Mouse (Mus musculus): Measurements from ENCODE around the gene Prkar2b. TPM values are rescaled to one million over a fixed set of nuclear protein-coding genes. Genes with fewer than 3 reads are reported as not detected.

Prkar2b gene
- polyA plus RNA-seq, 1 experiment from 2014 or later: 123 TPM

DNA sequence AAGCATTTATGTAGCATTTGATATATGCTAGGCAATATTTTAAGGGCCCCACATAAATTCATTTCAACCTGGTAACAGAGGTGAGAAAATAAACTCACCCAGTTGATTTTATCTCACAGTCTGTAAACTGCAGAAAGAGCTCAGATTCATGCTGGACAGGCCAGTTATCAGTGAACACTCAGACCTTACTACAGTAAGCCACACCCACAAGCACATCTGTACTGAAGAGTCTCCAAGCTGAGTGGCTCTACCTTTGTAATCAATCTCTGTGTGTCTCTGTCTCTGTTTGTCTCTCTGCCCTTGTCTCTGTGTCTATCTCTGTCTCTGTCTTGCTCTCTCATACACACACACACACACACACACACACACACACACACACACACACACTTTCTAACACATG is 71.4 kb downstream of the Prkar2b start:
- Histone ChIP-seq H3K4me2 (ENCODE audit: low read length) (no peak overlapping the region), H3K9ac (ENCODE audit: low read depth, low read length) (no peak overlapping the region), H3K4me3 (ENCODE audit: low read length) (no peak overlapping the region), H3K27ac (ENCODE audit: low read depth, low read length) (no peak overlapping the region), H3K36me3 (ENCODE audit: control insufficient read depth, insufficient read depth, low read length) (0 out of 2 replicates have a peak, but pooled peaks cover 4% of the 10 kb centered on the region), H3K9me3 (ENCODE audit: control insufficient read depth, low read length) (no peaks in the 10 kb centered on the region), H3K4me1 (ENCODE audit: control insufficient read depth, insufficient read depth, low read depth, low read length) (no peaks in the 10 kb centered on the region), H3K27me3 (replicated peaks; ENCODE audit: control insufficient read depth, insufficient read depth, low read length) (no peaks in the 10 kb centered on the region)
- ATAC-seq: no peak

DNA sequence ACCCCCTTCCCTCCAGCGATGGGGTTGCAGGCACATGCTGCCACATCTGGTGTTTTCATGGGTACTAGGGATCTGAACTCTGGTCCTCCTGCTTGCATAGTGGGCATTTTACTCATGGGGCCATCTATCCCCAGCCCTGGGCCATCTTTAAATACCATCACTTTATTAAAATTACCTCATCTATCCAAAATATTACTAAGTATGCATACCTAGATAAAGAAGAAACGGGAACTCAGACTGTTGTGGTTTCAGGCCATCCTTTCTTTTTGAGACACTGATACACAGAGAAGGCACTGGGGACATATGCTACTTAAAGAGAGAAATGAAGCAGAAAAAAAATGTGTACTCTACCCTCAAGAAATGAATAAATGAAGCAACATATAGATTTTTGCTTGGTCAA is 74.6 kb downstream of the Prkar2b start:
- no peak for ATAC-seq
- 93% methylated on average over 2 of the region's 2 CpGs for WGBS
- H3K4me3 ChIP-seq (ENCODE audit: low read length): no peak overlapping the region
- no peak overlapping the region for H3K9ac ChIP-seq (ENCODE audit: low read depth, low read length)
- H3K4me1 ChIP-seq (ENCODE audit: control insufficient read depth, insufficient read depth, low read depth, low read length): peaks cover 3% of the 10 kb centered on the region
- no peaks in the 10 kb centered on the region for H3K27me3 ChIP-seq (replicated peaks; ENCODE audit: control insufficient read depth, insufficient read depth, low read length)
- no peak overlapping the region for H3K27ac ChIP-seq (ENCODE audit: low read depth, low read length)
- H3K9me3 ChIP-seq (ENCODE audit: control insufficient read depth, low read length): no peaks in the 10 kb centered on the region
- H3K36me3 ChIP-seq (ENCODE audit: control insufficient read depth, insufficient read depth, low read length): 0 out of 2 replicates have a peak, but pooled peaks cover 4% of the 10 kb centered on the region
- no peak overlapping the region for H3K4me2 ChIP-seq (ENCODE audit: low read length)

DNA sequence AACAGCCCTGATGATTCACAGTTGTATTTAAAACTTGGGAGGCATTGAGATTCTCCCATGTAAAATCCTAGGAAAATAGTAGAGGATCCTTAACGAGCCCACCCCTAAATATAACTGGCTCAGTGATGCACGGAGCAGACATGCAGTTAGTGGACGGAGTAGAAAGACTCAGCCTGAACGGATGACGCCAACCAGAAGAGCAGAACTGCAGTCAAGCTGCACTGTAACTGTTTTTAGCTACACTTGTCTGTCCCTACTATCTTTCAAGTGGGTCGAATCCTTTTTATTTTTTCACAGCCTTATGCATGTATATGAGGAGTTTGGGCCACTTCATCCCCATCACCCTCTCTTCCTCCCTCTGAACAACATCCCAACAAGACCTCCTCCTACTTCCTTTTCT is 75.4 kb downstream of the Prkar2b start:
- Histone ChIP-seq H3K4me3 (ENCODE audit: low read length) (no peak overlapping the region), H3K36me3 (ENCODE audit: control insufficient read depth, insufficient read depth, low read length) (0 out of 2 replicates have a peak, but pooled peaks cover 4% of the 10 kb centered on the region), H3K27ac (ENCODE audit: low read depth, low read length) (no peak overlapping the region), H3K4me1 (ENCODE audit: control insufficient read depth, insufficient read depth, low read depth, low read length) (peaks cover 3% of the 10 kb centered on the region), H3K4me2 (ENCODE audit: low read length) (no peak overlapping the region), H3K9me3 (ENCODE audit: control insufficient read depth, low read length) (no peaks in the 10 kb centered on the region), H3K9ac (ENCODE audit: low read depth, low read length) (no peak overlapping the region), H3K27me3 (replicated peaks; ENCODE audit: control insufficient read depth, insufficient read depth, low read length) (no peaks in the 10 kb centered on the region)
- 88% methylated on average over 6 of the region's 6 CpGs for WGBS
- ATAC-seq: no peak

DNA sequence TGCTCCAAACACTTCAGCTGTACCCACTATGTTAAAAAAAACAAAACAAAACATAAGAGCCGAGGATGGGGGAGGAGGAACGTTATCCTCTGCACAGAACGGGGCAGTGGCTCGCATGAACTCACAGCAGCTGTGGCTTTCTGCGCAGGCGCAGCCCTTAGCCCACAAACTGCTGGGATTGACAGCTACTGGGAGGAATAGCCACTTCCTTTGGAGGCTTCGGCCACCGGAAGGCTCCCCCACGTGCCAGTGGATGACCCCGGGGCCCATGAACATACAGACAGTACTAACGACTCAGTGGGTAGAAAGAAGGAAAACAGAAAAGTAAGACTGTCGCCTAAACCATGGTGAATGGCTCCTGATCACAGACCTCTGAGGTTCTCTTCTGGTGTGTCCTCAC is 76.4 kb downstream of the Prkar2b start:
- Histone ChIP-seq H3K9me3 (ENCODE audit: control insufficient read depth, low read length) (no peaks in the 10 kb centered on the region), H3K27me3 (replicated peaks; ENCODE audit: control insufficient read depth, insufficient read depth, low read length) (no peaks in the 10 kb centered on the region), H3K4me2 (ENCODE audit: low read length) (no peak overlapping the region), H3K36me3 (ENCODE audit: control insufficient read depth, insufficient read depth, low read length) (0 out of 2 replicates have a peak, but pooled peaks cover 4% of the 10 kb centered on the region), H3K27ac (ENCODE audit: low read depth, low read length) (no peak overlapping the region), H3K4me3 (ENCODE audit: low read length) (no peak overlapping the region), H3K4me1 (ENCODE audit: control insufficient read depth, insufficient read depth, low read depth, low read length) (peaks cover 3% of the 10 kb centered on the region), H3K9ac (ENCODE audit: low read depth, low read length) (no peak overlapping the region)
- WGBS: 67% methylated on average over 12 of the region's 12 CpGs
- no peak for ATAC-seq

DNA sequence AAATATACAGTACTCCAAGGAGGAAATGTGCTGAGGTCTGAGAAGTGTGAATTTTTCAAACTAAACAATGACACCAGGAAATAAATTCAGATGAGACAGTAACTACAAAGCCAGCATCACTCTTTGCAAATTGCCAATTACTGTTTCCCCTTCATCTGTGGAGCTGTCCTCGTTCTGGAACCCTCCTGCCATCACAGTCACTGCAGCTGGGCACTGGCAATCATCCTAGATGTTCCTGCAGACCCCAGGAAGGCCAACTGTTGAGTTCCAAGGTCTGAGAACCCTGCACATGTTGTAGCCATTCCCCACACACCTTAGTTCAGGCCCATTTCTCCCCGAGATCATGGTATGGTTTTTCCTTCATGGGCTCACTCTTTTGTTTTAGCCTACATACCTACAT is 76.9 kb downstream of the Prkar2b start:
- Histone ChIP-seq H3K27me3 (replicated peaks; ENCODE audit: control insufficient read depth, insufficient read depth, low read length) (no peaks in the 10 kb centered on the region), H3K4me2 (ENCODE audit: low read length) (no peak overlapping the region), H3K9ac (ENCODE audit: low read depth, low read length) (no peak overlapping the region), H3K4me1 (ENCODE audit: control insufficient read depth, insufficient read depth, low read depth, low read length) (peaks cover 3% of the 10 kb centered on the region), H3K36me3 (ENCODE audit: control insufficient read depth, insufficient read depth, low read length) (0 out of 2 replicates have a peak, but pooled peaks cover 4% of the 10 kb centered on the region), H3K4me3 (ENCODE audit: low read length) (no peak overlapping the region), H3K9me3 (ENCODE audit: control insufficient read depth, low read length) (no peaks in the 10 kb centered on the region), H3K27ac (ENCODE audit: low read depth, low read length) (no peak overlapping the region)
- no peak for ATAC-seq
- 58% methylated on average over 2 of the region's 2 CpGs for WGBS

DNA sequence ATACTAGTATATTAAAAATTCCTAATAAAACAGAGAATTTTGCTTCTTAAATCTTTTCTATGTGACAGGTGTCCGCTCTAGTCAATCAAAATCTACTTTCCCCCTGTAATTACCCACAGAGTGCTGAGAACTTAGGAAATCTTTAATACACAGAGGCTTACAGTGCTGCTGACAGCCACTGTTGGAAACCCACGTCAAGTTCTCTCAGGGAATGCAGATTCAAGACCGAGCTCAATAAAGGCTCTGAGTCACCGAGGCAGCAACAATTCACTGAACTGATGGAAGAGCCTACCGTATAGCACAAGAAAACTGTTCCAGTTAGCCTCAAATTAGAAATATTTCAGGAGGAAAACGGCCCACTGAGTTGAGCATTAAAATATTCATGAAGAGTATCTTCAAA is 77.3 kb downstream of the Prkar2b start:
- no peak overlapping the region for H3K4me3 ChIP-seq (ENCODE audit: low read length)
- WGBS: 54% methylated on average over 6 of the region's 6 CpGs
- H3K9me3 ChIP-seq (ENCODE audit: control insufficient read depth, low read length): no peaks in the 10 kb centered on the region
- no peaks in the 10 kb centered on the region for H3K27me3 ChIP-seq (replicated peaks; ENCODE audit: control insufficient read depth, insufficient read depth, low read length)
- H3K27ac ChIP-seq (ENCODE audit: low read depth, low read length): no peak overlapping the region
- 0 out of 2 replicates have a peak, but pooled peaks cover 4% of the 10 kb centered on the region for H3K36me3 ChIP-seq (ENCODE audit: control insufficient read depth, insufficient read depth, low read length)
- no peak overlapping the region for H3K9ac ChIP-seq (ENCODE audit: low read depth, low read length)
- H3K4me1 ChIP-seq (ENCODE audit: control insufficient read depth, insufficient read depth, low read depth, low read length): peaks cover 3% of the 10 kb centered on the region
- ATAC-seq: no peak
- H3K4me2 ChIP-seq (ENCODE audit: low read length): no peak overlapping the region

DNA sequence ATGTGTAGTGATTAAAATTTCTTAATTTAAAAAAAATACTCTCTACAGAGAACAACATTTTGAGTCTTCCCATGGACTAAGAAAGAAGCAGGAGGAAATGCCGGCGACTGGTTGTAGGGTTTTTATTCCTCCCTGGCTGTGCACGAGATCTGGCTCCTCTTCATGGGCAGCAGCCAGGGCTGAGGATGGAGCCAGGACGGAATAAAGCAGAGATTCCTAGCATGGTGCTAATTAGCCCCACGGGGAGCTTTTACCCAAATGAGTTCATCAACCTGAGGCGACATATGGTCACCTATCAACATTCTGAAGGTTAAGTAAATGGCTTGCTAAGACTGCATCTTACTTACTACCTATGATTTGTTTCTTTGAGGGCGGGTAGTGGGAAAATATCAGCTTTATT is 77.9 kb downstream of the Prkar2b start:
- Histone ChIP-seq H3K4me3 (ENCODE audit: low read length) (no peak overlapping the region), H3K9me3 (ENCODE audit: control insufficient read depth, low read length) (no peaks in the 10 kb centered on the region), H3K27me3 (replicated peaks; ENCODE audit: control insufficient read depth, insufficient read depth, low read length) (no peaks in the 10 kb centered on the region), H3K9ac (ENCODE audit: low read depth, low read length) (no peak overlapping the region), H3K27ac (ENCODE audit: low read depth, low read length) (no peak overlapping the region), H3K4me1 (ENCODE audit: control insufficient read depth, insufficient read depth, low read depth, low read length) (peaks cover 3% of the 10 kb centered on the region), H3K36me3 (ENCODE audit: control insufficient read depth, insufficient read depth, low read length) (0 out of 2 replicates have a peak, but pooled peaks cover 4% of the 10 kb centered on the region), H3K4me2 (ENCODE audit: low read length) (no peak overlapping the region)
- WGBS: 43% methylated on average over 7 of the region's 7 CpGs
- ATAC-seq: peak; percentile 26; the same call in 1 of the 2 replicates

DNA sequence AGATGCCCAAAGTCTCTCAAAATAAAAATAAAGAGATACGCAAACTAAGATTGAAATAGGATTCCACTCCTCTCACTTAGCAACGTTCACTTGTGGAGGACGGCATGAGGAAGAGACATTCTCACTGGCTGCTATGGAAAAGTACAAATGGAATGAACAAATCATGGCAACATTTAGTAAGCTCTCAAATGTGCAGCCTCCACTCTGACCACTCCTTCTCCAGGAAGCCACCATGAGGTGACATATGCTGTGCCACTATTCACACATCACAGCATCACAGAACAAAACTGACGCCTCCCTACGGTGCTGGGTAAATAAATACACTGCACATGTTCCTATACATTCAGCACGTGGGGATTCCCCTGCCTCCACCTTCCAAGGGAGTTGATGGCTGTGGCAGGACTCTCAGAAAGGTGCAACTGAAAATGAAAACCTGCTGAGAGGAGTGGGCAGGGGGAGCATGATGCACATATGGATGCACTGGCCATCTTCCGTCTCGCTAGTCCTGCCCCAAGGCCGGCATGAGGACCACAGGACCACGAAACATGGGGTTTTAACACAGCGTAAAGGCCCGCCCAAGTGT is 83.4 kb downstream of the Prkar2b start:
- Histone ChIP-seq H3K27me3 (replicated peaks; ENCODE audit: control insufficient read depth, insufficient read depth, low read length) (no peaks in the 10 kb centered on the region), H3K4me2 (ENCODE audit: low read length) (no peak overlapping the region), H3K4me1 (ENCODE audit: control insufficient read depth, insufficient read depth, low read depth, low read length) (no peaks in the 10 kb centered on the region), H3K9ac (ENCODE audit: low read depth, low read length) (no peak overlapping the region), H3K27ac (ENCODE audit: low read depth, low read length) (no peak overlapping the region), H3K4me3 (ENCODE audit: low read length) (no peak overlapping the region), H3K9me3 (ENCODE audit: control insufficient read depth, low read length) (no peaks in the 10 kb centered on the region), H3K36me3 (ENCODE audit: control insufficient read depth, insufficient read depth, low read length) (no peaks in the 10 kb centered on the region)
- no peak for ATAC-seq
- 61% methylated on average over 12 of the region's 12 CpGs for WGBS

DNA sequence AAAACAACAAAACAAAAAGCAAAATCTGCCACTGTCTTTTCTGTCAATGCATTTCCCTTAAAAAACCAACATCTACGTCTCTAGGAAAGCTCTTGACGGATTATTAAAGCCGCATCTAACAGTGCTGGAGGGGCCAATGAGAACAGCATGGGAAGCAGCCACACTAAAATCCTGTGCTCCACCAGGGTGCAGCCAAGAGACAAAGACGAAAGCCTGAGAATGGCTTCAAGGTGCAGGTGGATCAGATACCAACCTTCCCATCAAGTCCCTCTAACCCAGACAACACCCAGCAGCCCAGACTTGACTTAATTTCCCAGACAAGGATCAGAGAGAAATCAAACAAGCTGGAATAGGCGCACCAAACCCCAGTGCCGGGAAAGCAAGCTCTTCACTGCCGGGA is 84.6 kb downstream of the Prkar2b start:
- ATAC-seq: no peak
- H3K4me1 ChIP-seq (ENCODE audit: control insufficient read depth, insufficient read depth, low read depth, low read length): no peaks in the 10 kb centered on the region
- H3K4me2 ChIP-seq (ENCODE audit: low read length): no peak overlapping the region
- H3K27ac ChIP-seq (ENCODE audit: low read depth, low read length): no peak overlapping the region
- H3K4me3 ChIP-seq (ENCODE audit: low read length): no peak overlapping the region
- 48% methylated on average over 7 of the region's 7 CpGs for WGBS
- H3K36me3 ChIP-seq (ENCODE audit: control insufficient read depth, insufficient read depth, low read length): 0 out of 2 replicates have a peak, but pooled peaks cover 3% of the 10 kb centered on the region
- H3K27me3 ChIP-seq (replicated peaks; ENCODE audit: control insufficient read depth, insufficient read depth, low read length): no peaks in the 10 kb centered on the region
- H3K9me3 ChIP-seq (ENCODE audit: control insufficient read depth, low read length): no peaks in the 10 kb centered on the region
- H3K9ac ChIP-seq (ENCODE audit: low read depth, low read length): no peak overlapping the region
